Mouse (Mus musculus) heart, postnatal 0 days (tissue): ENCODE measurements around the gene Slc25a45. TPM values are rescaled to one million over a fixed set of nuclear protein-coding genes. Genes with fewer than 3 reads are reported as not detected.
A peak's percentile ranks its signal among the peaks of the same experiment; 100 is the strongest.

Source experiments
- ATAC-seq: fragments of 200-750 bp; cut with Nextera tagmentation; 2 replicates; pipeline ENCODE4 v1.8.0; 2017; ENCODE audit warnings: low read depth, moderate number of reproducible peaks, moderate library complexity; ENCODE audit not compliant: insufficient read depth
- DNase-seq: peaks from one replicate; pipeline ENCODE4 v3.0.0-alpha.2; 2016; ENCODE audit warnings: low spot score
- H3K27ac ChIP-seq: fragments of 300-500 bp; sonication (generic); 2 replicates; pipeline ENCODE4 v1.5.1; 2014; ENCODE audit warnings: low read depth, mild to moderate bottlenecking
- H3K27me3 ChIP-seq: fragments of 300-500 bp; sonication (generic); 2 replicates; pipeline ENCODE4 v1.6.1; 2014; ENCODE audit warnings: low read length, mixed read lengths; ENCODE audit not compliant: control insufficient read depth, insufficient read depth
- H3K36me3 ChIP-seq: fragments of 300-500 bp; sonication (generic); replicated peaks from 2 replicates; pipeline ENCODE4 v1.6.1; 2014; ENCODE audit warnings: low read length, mixed read lengths; ENCODE audit not compliant: control insufficient read depth, insufficient read depth
- H3K4me1 ChIP-seq: fragments of 300-500 bp; sonication (generic); 2 replicates; pipeline ENCODE4 v1.6.1; 2014; ENCODE audit warnings: antibody characterized with exemption; ENCODE audit not compliant: control insufficient read depth, insufficient read depth
- H3K4me2 ChIP-seq: fragments of 300-500 bp; sonication (generic); 2 replicates; pipeline ENCODE4 v1.6.1; 2014; ENCODE audit warnings: low read depth, mild to moderate bottlenecking, low read length, moderate library complexity
- H3K4me3 ChIP-seq: fragments of 300-500 bp; sonication (generic); 2 replicates; pipeline ENCODE4 v1.5.1; 2014; ENCODE audit warnings: low read depth, low read length
- H3K9ac ChIP-seq: fragments of 300-500 bp; sonication (generic); replicated peaks from 2 replicates; pipeline ENCODE4 v1.6.1; 2014; ENCODE audit warnings: low read depth, low read length, mixed read lengths
- H3K9me3 ChIP-seq: fragments of 300-500 bp; sonication (generic); replicated peaks from 2 replicates; pipeline ENCODE4 v1.6.1; 2016; ENCODE audit warnings: low read length; ENCODE audit not compliant: control insufficient read depth
- CTCF ChIP-seq: IDR thresholded peaks from 2 replicates; pipeline ENCODE4 v1.5.1; 2016; ENCODE audit warnings: antibody characterized with exemption, control low read depth, low read depth
- EP300 ChIP-seq: IDR thresholded peaks from 2 replicates; pipeline ENCODE4 v1.6.1; 2016; ENCODE audit warnings: antibody characterized with exemption, low read depth
- WGBS: fragments of 180-500 bp; shearing (Covaris S2); extraction: QIAGEN DNeasy Blood & Tissue Kit; methylation state at CpG from one replicate; pipeline ENCODE4 v1.1.7; 2014; 5-methylcytosine and 5-hydroxymethylcytosine counted together
- polyA plus RNA-seq: library from polyadenylated mRNA; unstranded; fragments of >200 nt; fragmentation: Nextera tagmentation; extraction: Ambion mirVana; gene quantifications from 2 replicates; pipeline ENCODE4 v1.2.1, GENCODE M21; 2015
- total RNA-seq: library from RNA; depleted of rRNA; stranded (reverse); fragments of >200 nt; gene quantifications from 2 replicates; pipeline ENCODE4 v1.2.3, GENCODE M21; 2014; ENCODE audit warnings: low replicate concordance

Slc25a45 gene
- total and polyA plus RNA-seq, 2 experiments from 2014 or later: 2.9 to 4.8 TPM

- H3K27me3 ChIP-seq: no peaks in the 10 kb centered on the region
- WGBS: 70% methylated on average over 5 of the region's 5 CpGs
- peak overlapping the region; percentile 47 for H3K4me3 ChIP-seq
- TF ChIP-seq CTCF: no peak
- TF ChIP-seq EP300: no peak
- H3K9ac ChIP-seq: peak overlapping the region; percentile 59
- H3K36me3 ChIP-seq: no peaks in the 10 kb centered on the region
- no peaks in the 10 kb centered on the region for H3K9me3 ChIP-seq
- peak overlapping the region; percentile 60 for H3K4me2 ChIP-seq
- DNase-seq (peak; percentile 15), ATAC-seq (no peak)
- H3K4me1 ChIP-seq: peaks cover 73% of the 10 kb centered on the region
- H3K27ac ChIP-seq: peak overlapping the region; percentile 99
Measured at GRCm38 (mm10) chr19:5841999-5842784, 35.4 kb upstream of the Slc25a45 start.

DNA sequence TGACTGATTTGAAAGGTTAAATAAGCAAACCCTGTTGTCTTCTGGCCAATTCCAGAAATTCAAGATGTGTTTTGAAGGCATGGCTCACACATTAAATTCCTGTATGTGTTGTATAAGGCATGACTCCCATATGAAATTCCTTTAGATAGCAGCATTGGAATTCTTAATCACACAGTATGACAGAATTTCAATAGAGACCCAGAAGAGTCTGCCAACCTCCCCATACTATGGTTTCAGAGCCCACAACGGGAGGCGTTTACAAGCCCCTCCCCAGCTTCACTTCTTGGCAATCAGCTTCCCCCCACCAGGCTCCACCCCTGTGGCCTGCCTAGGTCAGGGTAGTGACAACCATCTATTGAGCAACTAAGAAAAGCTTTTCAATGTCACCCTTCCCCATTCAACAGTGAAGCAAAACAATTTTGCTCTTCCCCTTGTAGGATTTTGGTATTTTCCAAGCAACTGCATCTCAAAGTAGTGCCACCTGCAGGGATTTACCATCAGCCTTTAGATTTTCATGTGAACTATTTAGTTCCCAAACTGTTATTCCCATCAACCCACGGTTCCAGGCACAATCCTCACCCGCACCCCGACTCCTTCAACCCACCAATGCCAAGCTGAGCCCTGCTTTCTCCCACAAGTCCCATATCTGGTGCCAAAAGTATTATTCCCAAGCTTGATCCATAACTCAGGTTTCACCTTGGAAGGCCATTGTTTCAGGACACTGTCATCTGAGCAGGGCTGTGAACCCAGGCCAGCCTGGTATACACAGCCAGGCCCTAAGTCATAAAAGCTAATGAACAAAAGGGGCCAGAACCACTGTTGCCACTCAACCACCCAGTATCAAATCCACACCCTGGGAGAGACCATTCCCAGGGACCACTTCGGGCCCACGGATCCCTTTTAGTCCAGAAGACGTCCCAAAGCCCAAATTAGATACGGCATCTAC, 34.5 kb upstream of the Slc25a45 start:
- peak overlapping the region; percentile 47 for H3K4me3 ChIP-seq
- peak overlapping the region; percentile 59 for H3K9ac ChIP-seq
- no peaks in the 10 kb centered on the region for H3K36me3 ChIP-seq
- TF ChIP-seq CTCF: no peak
- TF ChIP-seq EP300: no peak
- peak overlapping the region; percentile 99 for H3K27ac ChIP-seq
- H3K9me3 ChIP-seq: no peaks in the 10 kb centered on the region
- no peak for ATAC-seq
- H3K4me2 ChIP-seq: peak overlapping the region; percentile 60
- H3K4me1 ChIP-seq: peaks cover 73% of the 10 kb centered on the region
- peak; percentile 34 for DNase-seq
- no peaks in the 10 kb centered on the region for H3K27me3 ChIP-seq
- WGBS: 72% methylated on average over 9 of the region's 9 CpGs

DNA sequence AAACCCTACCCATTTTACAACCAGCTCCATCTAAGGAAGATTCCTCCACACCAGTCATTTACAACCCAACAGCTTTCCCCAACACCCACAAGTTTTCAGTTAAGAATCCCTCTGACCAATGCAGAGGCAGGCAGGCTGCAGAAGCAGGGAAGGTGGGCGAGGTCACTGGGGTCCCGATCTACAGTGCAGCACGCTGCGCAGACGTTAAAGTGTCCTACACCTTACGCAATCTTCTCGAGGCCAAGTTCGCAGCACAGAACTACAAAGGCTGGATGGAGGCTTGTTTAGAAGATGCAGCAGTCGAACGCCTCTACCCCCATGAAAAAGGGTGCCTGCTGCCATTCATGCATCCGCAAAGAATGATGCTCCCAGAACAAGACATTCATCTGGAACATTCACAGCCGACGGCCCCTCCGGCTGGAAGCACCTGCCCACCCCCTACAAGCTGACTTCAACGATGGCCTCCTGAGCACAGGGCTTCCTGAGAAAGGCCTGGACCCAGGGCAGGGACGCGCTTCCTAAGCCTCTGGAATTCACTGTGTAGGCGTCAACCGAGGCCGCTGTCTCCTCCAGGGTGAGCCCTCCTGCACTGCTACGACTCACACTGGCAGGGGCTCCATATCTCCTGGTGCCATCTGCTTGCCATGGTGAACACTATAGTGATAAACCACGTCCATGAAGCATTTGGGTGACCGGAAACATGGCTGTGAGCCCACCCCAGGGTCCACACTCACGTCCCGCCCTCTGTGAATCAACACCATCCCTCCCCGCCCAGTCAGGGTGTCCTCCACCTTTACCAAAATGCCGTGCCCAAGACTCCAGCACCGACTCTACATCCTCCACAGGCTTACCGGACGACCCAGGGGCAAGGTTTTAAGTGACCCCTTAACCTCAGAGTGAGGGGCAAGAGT, 33.6 kb upstream of the Slc25a45 start:
- H3K9me3 ChIP-seq: no peaks in the 10 kb centered on the region
- DNase-seq (peak; percentile 39), ATAC-seq (no peak)
- no peaks in the 10 kb centered on the region for H3K27me3 ChIP-seq
- H3K36me3 ChIP-seq: no peaks in the 10 kb centered on the region
- peak overlapping the region; percentile 99 for H3K27ac ChIP-seq
- peak overlapping the region; percentile 47 for H3K4me3 ChIP-seq
- peak overlapping the region; percentile 60 for H3K4me2 ChIP-seq
- no peak for TF ChIP-seq CTCF
- TF ChIP-seq EP300: no peak
- peaks cover 74% of the 10 kb centered on the region for H3K4me1 ChIP-seq
- peak overlapping the region; percentile 59 for H3K9ac ChIP-seq
- WGBS: 63% methylated on average over 30 of the region's 30 CpGs

- Histone ChIP-seq H3K27ac (peak overlapping the region; percentile 99), H3K4me2 (peak overlapping the region; percentile 60), H3K4me1 (peaks cover 76% of the 10 kb centered on the region), H3K4me3 (peak overlapping the region; percentile 47), H3K9me3 (no peaks in the 10 kb centered on the region), H3K27me3 (no peaks in the 10 kb centered on the region), H3K36me3 (no peaks in the 10 kb centered on the region), H3K9ac (peak overlapping the region; percentile 59)
- TF ChIP-seq CTCF (no peak), EP300 (no peak)
- WGBS: 43% methylated on average over 12 of the region's 12 CpGs
- ATAC-seq (no peak), DNase-seq (no peak)
Measured at GRCm38 (mm10) chr19:5844831-5845318, 32.7 kb upstream of the Slc25a45 start.
